Mouse (Mus musculus) stomach, postnatal 0 days (tissue): ENCODE results near the gene Cpm. TPM values are rescaled to one million over a fixed set of nuclear protein-coding genes. Genes with fewer than 3 reads are reported as not detected.
A peak's percentile ranks its signal among the peaks of the same experiment; 100 is the strongest.
"Not testable (repeated sequence)": the region's sequence is repeated elsewhere in the genome, so short reads cannot be mapped to it uniquely, and the experiment has no call there.

Source experiments
- ATAC-seq: fragments of 200-750 bp; cut with Nextera tagmentation; 2 replicates; pipeline ENCODE4 v1.8.0; 2017; ENCODE audit not compliant: low FRiP score, low TSS enrichment
- DNase-seq: peaks from one replicate; pipeline ENCODE4 v3.0.0-alpha.2; 2016; ENCODE audit warnings: low spot score
- H3K27ac ChIP-seq: fragments of 300-500 bp; sonication (generic); replicated peaks from 2 replicates; pipeline ENCODE4 v1.5.1; 2014; ENCODE audit warnings: mild to moderate bottlenecking, control low read depth
- H3K27me3 ChIP-seq: fragments of 300-500 bp; sonication (generic); 2 replicates; pipeline ENCODE4 v1.6.1; 2014; ENCODE audit warnings: low read length; ENCODE audit not compliant: control insufficient read depth, insufficient read depth
- H3K36me3 ChIP-seq: fragments of 300-500 bp; sonication (generic); 2 replicates; pipeline ENCODE4 v1.6.1; 2014; ENCODE audit warnings: low read length, mixed read lengths; ENCODE audit not compliant: control insufficient read depth, insufficient read depth
- H3K4me1 ChIP-seq: fragments of 300-500 bp; sonication (generic); replicated peaks from 2 replicates; pipeline ENCODE4 v1.6.1; 2014; ENCODE audit warnings: antibody characterized with exemption; ENCODE audit not compliant: control insufficient read depth, insufficient read depth
- H3K4me2 ChIP-seq: fragments of 300-500 bp; sonication (generic); replicated peaks from 2 replicates; pipeline ENCODE4 v1.6.1; 2014; ENCODE audit warnings: low read depth, mild to moderate bottlenecking, control low read depth, moderate library complexity
- H3K4me3 ChIP-seq: fragments of 300-500 bp; sonication (generic); 2 replicates; pipeline ENCODE4 v1.5.1; 2014; ENCODE audit warnings: low read depth, low read length, control low read depth
- H3K9ac ChIP-seq: fragments of 300-500 bp; sonication (generic); 2 replicates; pipeline ENCODE4 v1.6.1; 2014; ENCODE audit warnings: mild to moderate bottlenecking, low read length, control low read depth, mixed read lengths
- H3K9me3 ChIP-seq: fragments of 300-500 bp; sonication (generic); 2 replicates; pipeline ENCODE4 v1.6.1; 2016; ENCODE audit warnings: low read length; ENCODE audit not compliant: control insufficient read depth
- CTCF ChIP-seq: IDR thresholded peaks from 2 replicates; pipeline ENCODE4 v1.5.1; 2016; ENCODE audit warnings: antibody characterized with exemption, low read depth, mild to moderate bottlenecking, moderate library complexity
- EP300 ChIP-seq: optimal IDR thresholded peaks from 2 replicates; pipeline ENCODE3; 2016; ENCODE audit warnings: antibody characterized with exemption
- WGBS: fragments of 180-500 bp; shearing (Covaris S2); extraction: QIAGEN DNeasy Blood & Tissue Kit; methylation state at CpG from one replicate; pipeline ENCODE4 v1.1.7; 2014; 5-methylcytosine and 5-hydroxymethylcytosine counted together
- polyA plus RNA-seq: library from polyadenylated mRNA; unstranded; fragments of >200 nt; fragmentation: Nextera tagmentation; extraction: Ambion mirVana; gene quantifications from 2 replicates; pipeline ENCODE4 v1.2.1, GENCODE M21; 2015

The Cpm gene
- polyA plus RNA-seq, 1 experiment from 2014 or later, result 22.9 TPM

DNA sequence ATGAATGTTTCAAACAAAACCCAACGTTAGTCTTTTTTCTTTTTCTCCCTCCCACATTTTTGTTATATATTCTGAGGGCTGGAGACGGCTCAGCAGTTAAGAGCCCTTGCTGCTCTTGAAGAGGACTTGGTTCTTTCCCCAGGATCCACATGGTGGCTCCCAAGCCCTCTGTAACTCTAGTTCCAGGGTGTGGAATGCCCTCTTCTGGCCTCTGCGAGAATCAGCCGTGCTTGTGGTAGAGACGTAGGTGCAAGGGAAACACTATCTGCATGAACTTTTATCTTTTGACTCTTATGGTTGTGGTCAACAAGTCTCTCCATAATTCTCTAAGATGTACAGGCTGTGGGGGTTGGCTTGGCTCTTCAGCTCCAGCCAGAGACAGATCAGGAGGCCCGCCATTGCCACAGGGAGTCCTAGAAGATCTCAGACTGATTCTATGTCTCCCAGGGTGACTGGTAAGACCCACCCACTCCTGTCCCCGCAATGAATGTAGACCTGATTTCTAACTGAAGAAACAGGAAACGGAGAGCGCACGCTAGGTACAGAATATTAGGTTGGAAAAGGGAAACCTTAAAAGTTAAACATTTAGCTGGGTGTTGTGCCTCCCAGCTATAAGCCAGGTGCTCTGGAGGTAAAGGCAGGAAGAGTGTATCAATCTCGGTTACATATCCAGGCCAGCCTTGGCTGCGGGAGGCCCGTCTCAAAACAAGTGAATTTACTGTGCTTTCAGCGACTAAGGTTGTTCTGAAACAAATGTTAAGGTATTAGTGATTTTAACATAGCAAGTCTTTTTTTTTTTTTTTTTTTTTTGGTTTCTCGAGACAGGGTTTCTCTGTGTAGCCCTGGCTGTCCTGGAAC, 102.2 kb downstream of the Cpm start:
- Histone ChIP-seq H3K27me3 (no peaks in the 10 kb centered on the region), H3K9me3 (no peaks in the 10 kb centered on the region), H3K27ac (no peak overlapping the region), H3K9ac (no peak overlapping the region), H3K36me3 (no peaks in the 10 kb centered on the region), H3K4me1 (no peaks in the 10 kb centered on the region), H3K4me3 (no peak overlapping the region), H3K4me2 (no peak overlapping the region)
- TF ChIP-seq EP300 (no peak), CTCF (peak; percentile 86)
- peak; percentile 70 for ATAC-seq
- DNase-seq, result peak; percentile 79
- 51% methylated on average over 14 of the region's 15 CpGs for WGBS

DNA sequence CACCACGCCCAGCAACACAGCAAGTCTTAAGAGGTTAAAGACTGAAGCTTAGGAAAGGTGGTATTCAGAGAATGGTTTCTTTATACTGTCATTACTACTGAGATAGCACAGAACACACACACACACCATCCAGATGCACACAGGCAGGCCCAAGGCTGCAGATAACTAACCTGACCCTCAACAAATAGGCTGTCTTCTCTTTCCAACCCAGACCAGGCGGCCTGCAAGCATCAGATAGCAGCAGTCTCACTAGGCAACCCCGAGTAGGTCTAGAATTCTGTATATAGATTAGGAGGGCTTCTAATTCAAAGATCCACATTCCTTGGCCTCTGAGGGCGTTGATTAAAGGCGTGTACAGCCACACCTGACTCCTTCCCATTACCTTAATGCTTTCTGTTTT, 102.9 kb downstream of the Cpm start:
- DNase-seq (no peak), ATAC-seq (no peak; the same call in 1 of the 2 replicates)
- Histone ChIP-seq H3K27me3 (no peaks in the 10 kb centered on the region), H3K4me2 (no peak overlapping the region), H3K4me1 (no peaks in the 10 kb centered on the region), H3K4me3 (no peak overlapping the region), H3K36me3 (no peaks in the 10 kb centered on the region), H3K9ac (no peak overlapping the region), H3K9me3 (no peaks in the 10 kb centered on the region), H3K27ac (no peak overlapping the region)
- 63% methylated on average over 5 of the region's 5 CpGs for WGBS
- TF ChIP-seq CTCF (no peak), EP300 (no peak)

DNA sequence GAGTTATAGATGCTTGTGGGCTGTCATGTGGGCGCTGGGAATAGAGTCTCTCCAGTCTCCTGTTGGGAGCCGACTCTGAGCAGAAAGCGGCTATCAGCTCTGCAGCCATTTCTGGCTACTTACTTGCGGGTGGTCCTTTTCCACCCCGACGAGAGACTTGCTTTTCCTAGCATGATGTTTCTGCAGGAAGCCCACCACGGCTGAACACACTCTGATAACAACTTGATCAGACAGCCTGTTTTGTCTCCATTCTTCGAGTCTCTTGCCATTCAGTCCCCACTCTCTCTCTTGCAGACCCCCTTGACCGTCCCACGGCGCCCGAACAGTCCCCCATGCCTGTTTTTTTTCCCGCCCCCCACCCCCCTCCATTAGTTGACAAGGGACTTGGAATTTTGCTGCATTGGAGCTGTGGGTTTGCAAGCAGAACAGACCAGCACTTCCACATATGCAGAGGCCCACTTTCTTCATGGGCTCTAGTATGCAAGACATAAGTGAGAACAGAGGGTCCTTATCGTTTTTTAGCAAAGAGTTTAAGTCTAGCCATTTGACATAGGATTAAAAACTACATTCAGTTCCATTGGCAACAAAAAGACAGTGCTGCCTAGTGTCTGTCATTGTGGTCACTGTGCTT, 103.8 kb downstream of the Cpm start:
- DNase-seq, result no peak
- Histone ChIP-seq H3K27me3 (no peaks in the 10 kb centered on the region), H3K4me3 (no peak overlapping the region), H3K9ac (no peak overlapping the region), H3K4me2 (no peak overlapping the region), H3K36me3 (no peaks in the 10 kb centered on the region), H3K4me1 (no peaks in the 10 kb centered on the region), H3K27ac (no peak overlapping the region), H3K9me3 (no peaks in the 10 kb centered on the region)
- 74% methylated on average over 14 of the region's 14 CpGs for WGBS
- no peak for ATAC-seq
- no peak for TF ChIP-seq EP300
- no peak for TF ChIP-seq CTCF

DNA sequence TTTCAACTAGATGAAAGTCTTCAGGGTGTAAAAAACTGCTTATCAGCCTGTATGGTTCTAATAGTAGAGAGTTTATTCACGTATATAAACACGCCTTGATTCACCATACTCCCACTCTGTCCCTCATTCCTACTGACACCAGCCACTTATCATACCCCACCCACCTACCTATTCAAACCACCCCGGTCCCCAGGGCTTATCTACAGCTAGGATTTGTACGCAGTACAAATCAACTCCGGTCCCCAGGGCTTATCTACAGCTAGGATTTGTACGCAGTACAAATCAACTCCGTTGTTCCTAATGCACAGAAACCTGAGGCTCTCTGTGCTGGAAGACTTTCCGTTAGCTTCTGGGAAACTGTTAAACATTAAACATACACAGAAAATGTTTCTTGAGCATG, 104.3 kb downstream of the Cpm start:
- DNase-seq, H3K9ac ChIP-seq, ATAC-seq: not testable (repeated sequence)

DNA sequence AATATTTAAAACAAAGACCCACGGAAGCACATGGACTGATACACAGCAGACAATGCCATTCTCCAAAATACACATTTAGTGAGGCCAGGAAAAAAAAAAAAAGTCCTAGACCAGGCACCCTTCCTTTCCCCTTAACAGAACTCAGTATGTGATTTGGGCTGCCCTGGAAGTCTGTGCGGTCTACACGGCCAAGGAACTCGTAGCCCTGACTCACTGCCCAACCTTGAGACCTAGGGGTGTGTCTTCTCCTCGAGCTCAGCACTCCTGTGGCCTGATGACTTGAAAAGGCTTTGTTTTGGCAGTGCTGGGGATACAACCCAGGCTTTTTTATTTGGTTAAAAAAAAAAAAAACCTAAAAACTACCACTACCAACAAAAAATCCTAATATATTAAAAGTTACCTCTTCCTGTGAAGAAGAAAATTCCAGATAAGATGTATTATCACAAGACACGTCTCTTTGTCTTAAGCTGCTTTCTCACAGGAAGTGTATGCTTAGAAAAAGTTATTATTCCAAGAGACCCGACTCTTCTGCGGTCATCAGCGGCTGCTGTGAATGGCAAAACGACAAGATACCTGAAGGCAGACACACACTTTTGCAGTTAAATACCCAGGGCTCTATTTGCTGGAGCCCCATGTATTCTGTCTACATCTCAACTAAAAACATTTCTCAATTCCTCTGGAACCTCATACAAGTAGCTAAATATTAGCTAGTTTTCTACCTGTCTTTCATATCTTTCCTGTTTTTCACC, 105.0 kb downstream of the Cpm start:
- H3K4me2 ChIP-seq, H3K27me3 ChIP-seq, H3K9ac ChIP-seq, H3K36me3 ChIP-seq, H3K4me1 ChIP-seq, ATAC-seq, H3K27ac ChIP-seq, DNase-seq, H3K4me3 ChIP-seq, H3K9me3 ChIP-seq: not testable (repeated sequence)
- WGBS, result 59% methylated on average over 9 of the region's 10 CpGs

More for the DNA sequence above, 104.3 kb downstream of the Cpm start:
- not testable (repeated sequence) for H3K4me1 ChIP-seq, H3K27me3 ChIP-seq, H3K36me3 ChIP-seq, H3K4me3 ChIP-seq, H3K4me2 ChIP-seq, H3K9me3 ChIP-seq, H3K27ac ChIP-seq
- 34% methylated on average over 7 of the region's 8 CpGs for WGBS

DNA sequence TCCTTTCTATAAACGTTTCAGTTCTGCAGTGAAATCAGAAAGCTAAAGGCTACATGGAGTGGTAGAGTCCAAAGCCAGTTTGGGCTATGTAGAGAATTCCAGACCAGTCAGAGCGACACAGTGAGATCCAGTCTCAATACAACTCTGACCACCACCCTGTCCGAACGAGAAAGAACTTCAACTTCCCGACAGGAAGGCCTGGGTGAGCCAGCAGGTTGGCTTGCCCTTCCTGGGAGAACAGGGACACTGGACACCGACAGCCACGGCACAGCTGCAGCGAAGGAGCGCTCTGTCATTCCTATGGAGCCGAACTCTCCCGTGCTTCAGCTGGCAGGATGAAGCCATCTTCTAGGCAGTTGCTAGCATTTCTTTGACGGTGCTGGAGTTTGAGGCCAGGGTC, 106.1 kb downstream of the Cpm start:
- H3K27ac ChIP-seq, H3K4me1 ChIP-seq: not testable (repeated sequence)

More for the DNA sequence above, 106.1 kb downstream of the Cpm start:
- not testable (repeated sequence) for H3K9ac ChIP-seq, H3K9me3 ChIP-seq, H3K4me2 ChIP-seq, ATAC-seq, H3K4me3 ChIP-seq, H3K27me3 ChIP-seq, DNase-seq, H3K36me3 ChIP-seq
- 84% methylated on average over 11 of the region's 12 CpGs for WGBS
